Mouse (Mus musculus) lung, embryonic 14.5 days (tissue): ENCODE results near the gene Sirpa. TPM values are rescaled to one million over a fixed set of nuclear protein-coding genes. Genes with fewer than 3 reads are reported as not detected.

ENCODE experiments used
- ATAC-seq: fragments of 200-750 bp; cut with Nextera tagmentation; 2 replicates; pipeline ENCODE4 v1.8.0; 2017; ENCODE audit warnings: mild to moderate bottlenecking, moderate TSS enrichment, moderate library complexity; ENCODE audit not compliant: insufficient read depth
- DNase-seq: peaks from one replicate; pipeline ENCODE4 v3.0.0-alpha.2; 2015
- H3K27ac ChIP-seq: fragments of 300-500 bp; sonication (generic); 2 replicates; pipeline ENCODE4 v1.5.1; 2014; ENCODE audit warnings: low read depth, mild to moderate bottlenecking, moderate library complexity
- H3K27me3 ChIP-seq: fragments of 300-500 bp; sonication (generic); 2 replicates; pipeline ENCODE4 v1.6.1; 2014; ENCODE audit warnings: low read length, control low read depth; ENCODE audit not compliant: insufficient read depth
- H3K36me3 ChIP-seq: fragments of 300-500 bp; sonication (generic); 2 replicates; pipeline ENCODE4 v1.6.1; 2014; ENCODE audit warnings: control low read depth; ENCODE audit not compliant: insufficient read depth
- H3K4me1 ChIP-seq: fragments of 300-500 bp; sonication (generic); 2 replicates; pipeline ENCODE4 v1.6.1; 2014; ENCODE audit warnings: antibody characterized with exemption, control low read depth; ENCODE audit not compliant: insufficient read depth
- H3K4me2 ChIP-seq: fragments of 300-500 bp; sonication (generic); 2 replicates; pipeline ENCODE4 v1.6.1; 2014; ENCODE audit warnings: mild to moderate bottlenecking
- H3K4me3 ChIP-seq: fragments of 300-500 bp; sonication (generic); 2 replicates; pipeline ENCODE4 v1.5.1; 2014; ENCODE audit warnings: low read depth, low read length
- H3K9ac ChIP-seq: fragments of 300-500 bp; sonication (generic); 2 replicates; pipeline ENCODE4 v1.6.1; 2014
- H3K9me3 ChIP-seq: fragments of 300-500 bp; sonication (generic); 2 replicates; pipeline ENCODE4 v1.6.1; 2016; ENCODE audit warnings: low read depth, low read length, control low read depth
- CTCF ChIP-seq: IDR thresholded peaks from 2 replicates; pipeline ENCODE4 v1.5.1; 2016; ENCODE audit warnings: antibody characterized with exemption, low read depth
- WGBS: fragments of 180-500 bp; shearing (Covaris S2); extraction: QIAGEN DNeasy Blood & Tissue Kit; methylation state at CpG from one replicate; pipeline ENCODE4 v1.1.7; 2014; 5-methylcytosine and 5-hydroxymethylcytosine counted together
- polyA plus RNA-seq: library from polyadenylated mRNA; unstranded; fragments of >200 nt; fragmentation: Nextera tagmentation; extraction: Ambion mirVana; gene quantifications from 2 replicates; pipeline ENCODE4 v1.2.1, GENCODE M21; 2014

Gene Sirpa
- polyA plus RNA-seq, 1 experiment from 2014 or later, result 26.5 TPM

GRCm38 (mm10) chr2:129594569-129594968 is 1.9 kb downstream of the Sirpa start:
- no peak for TF ChIP-seq CTCF
- 0 out of 2 replicates have a peak overlapping the region, but pooled peaks have one; percentile 24 for H3K27ac ChIP-seq
- H3K4me3 ChIP-seq, result peak overlapping the region; percentile 64; the same call in 1 of the 2 replicates
- no peaks in the 10 kb centered on the region for H3K36me3 ChIP-seq
- no peak for DNase-seq
- H3K4me1 ChIP-seq, result no peaks in the 10 kb centered on the region
- ATAC-seq, result no peak
- no peak overlapping the region for H3K9ac ChIP-seq
- 0 out of 2 replicates have a peak, but pooled peaks cover 3% of the 10 kb centered on the region for H3K27me3 ChIP-seq
- no peaks in the 10 kb centered on the region for H3K9me3 ChIP-seq
- WGBS, result 59% methylated on average over 4 of the region's 4 CpGs
- peak overlapping the region; percentile 90 for H3K4me2 ChIP-seq

GRCm38 (mm10) chr2:129595206-129595605 is 2.6 kb downstream of the Sirpa start:
- no peak overlapping the region for H3K27ac ChIP-seq
- no peak overlapping the region for H3K4me3 ChIP-seq
- H3K27me3 ChIP-seq, result 0 out of 2 replicates have a peak, but pooled peaks cover 3% of the 10 kb centered on the region
- WGBS, result 51% methylated on average over 4 of the region's 4 CpGs
- ATAC-seq (no peak), DNase-seq (no peak)
- no peaks in the 10 kb centered on the region for H3K9me3 ChIP-seq
- H3K4me2 ChIP-seq, result no peak overlapping the region; the same call in 1 of the 2 replicates
- no peak for TF ChIP-seq CTCF
- H3K9ac ChIP-seq, result no peak overlapping the region
- H3K4me1 ChIP-seq, result no peaks in the 10 kb centered on the region
- H3K36me3 ChIP-seq, result no peaks in the 10 kb centered on the region

- Histone ChIP-seq H3K9ac (no peak overlapping the region), H3K4me1 (no peaks in the 10 kb centered on the region), H3K36me3 (no peaks in the 10 kb centered on the region), H3K27ac (no peak overlapping the region), H3K4me3 (no peak overlapping the region), H3K27me3 (0 out of 2 replicates have a peak, but pooled peaks cover 3% of the 10 kb centered on the region), H3K9me3 (no peaks in the 10 kb centered on the region), H3K4me2 (no peak overlapping the region)
- no peak for ATAC-seq
- no peak for TF ChIP-seq CTCF
- DNase-seq, result no peak
- 47% methylated on average over 7 of the region's 7 CpGs for WGBS
These were observed 3.1 kb downstream of the Sirpa start for GRCm38 (mm10) chr2:129595661-129596209.

- Histone ChIP-seq H3K9me3 (no peaks in the 10 kb centered on the region), H3K27me3 (0 out of 2 replicates have a peak, but pooled peaks cover 3% of the 10 kb centered on the region), H3K4me1 (no peaks in the 10 kb centered on the region), H3K36me3 (no peaks in the 10 kb centered on the region), H3K9ac (no peak overlapping the region), H3K4me2 (no peak overlapping the region), H3K27ac (no peak overlapping the region), H3K4me3 (no peak overlapping the region)
- ATAC-seq (no peak), DNase-seq (no peak)
- 84% methylated on average over 15 of the region's 15 CpGs for WGBS
- no peak for TF ChIP-seq CTCF
These were observed 4.0 kb downstream of the Sirpa start for GRCm38 (mm10) chr2:129596555-129597172.

GRCm38 (mm10) chr2:129597581-129597980 is 4.9 kb downstream of the Sirpa start:
- Histone ChIP-seq H3K4me2 (no peak overlapping the region), H3K4me3 (no peak overlapping the region), H3K4me1 (no peaks in the 10 kb centered on the region), H3K27ac (no peak overlapping the region), H3K9me3 (no peaks in the 10 kb centered on the region), H3K9ac (no peak overlapping the region), H3K36me3 (no peaks in the 10 kb centered on the region), H3K27me3 (0 out of 2 replicates have a peak, but pooled peaks cover 3% of the 10 kb centered on the region)
- DNase-seq (no peak), ATAC-seq (no peak)
- TF ChIP-seq CTCF, result no peak
- 54% methylated on average over 1 of the region's 1 CpGs for WGBS

- H3K4me2 ChIP-seq, result no peak overlapping the region
- ATAC-seq (no peak), DNase-seq (no peak)
- WGBS, result 50% methylated on average over 9 of the region's 9 CpGs
- no peaks in the 10 kb centered on the region for H3K9me3 ChIP-seq
- H3K9ac ChIP-seq, result no peak overlapping the region
- H3K27me3 ChIP-seq, result 0 out of 2 replicates have a peak, but pooled peaks cover 3% of the 10 kb centered on the region
- no peak overlapping the region for H3K4me3 ChIP-seq
- TF ChIP-seq CTCF, result no peak
- no peaks in the 10 kb centered on the region for H3K4me1 ChIP-seq
- no peak overlapping the region for H3K27ac ChIP-seq
- no peaks in the 10 kb centered on the region for H3K36me3 ChIP-seq
These were observed 5.5 kb downstream of the Sirpa start for GRCm38 (mm10) chr2:129598094-129598493.

GRCm38 (mm10) chr2:129599231-129600084 is 6.8 kb downstream of the Sirpa start:
- no peak overlapping the region for H3K27ac ChIP-seq
- no peak for ATAC-seq
- H3K4me1 ChIP-seq, result no peaks in the 10 kb centered on the region
- DNase-seq, result no peak
- TF ChIP-seq CTCF, result no peak
- no peaks in the 10 kb centered on the region for H3K36me3 ChIP-seq
- no peaks in the 10 kb centered on the region for H3K27me3 ChIP-seq
- 67% methylated on average over 8 of the region's 8 CpGs for WGBS
- no peak overlapping the region for H3K4me2 ChIP-seq
- H3K9ac ChIP-seq, result no peak overlapping the region
- no peaks in the 10 kb centered on the region for H3K9me3 ChIP-seq
- H3K4me3 ChIP-seq, result no peak overlapping the region
